8 mouse cellular contexts compared by ENCODE assay signal in genomic region chr10:81232580-81233225, GRCm38 (mm10). TPM values are rescaled to one million over a fixed set of nuclear protein-coding genes. Genes with fewer than 3 reads are reported as not detected.
A peak's percentile ranks its signal among the peaks of the same experiment; 100 is the strongest.
DNase-seq lines count a peak whose midpoint lies in the region; ATAC-seq lines count a peak whose summit lies in the region.

Zfr2 (plus strand) TSS chr10:81233155.

- peaks cover 39% of the 10 kb centered on the region for H3K4me1 ChIP-seq in hindbrain, embryonic 14.5 days (replicated peaks; ENCODE audit: control insufficient read depth, insufficient read depth, low read length)

- peak; percentile 82 for ATAC-seq in hindbrain, embryonic 14.5 days (ENCODE audit: low FRiP score)

- no peaks in the 10 kb centered on the region for H3K27me3 ChIP-seq in hindbrain, embryonic 14.5 days (ENCODE audit: control insufficient read depth, insufficient read depth, low read length)

- H3K4me3 ChIP-seq in hindbrain, embryonic 14.5 days (replicated peaks; ENCODE audit: low read length), result peak within 1 kb of the TSS; percentile 68

- peak within 1 kb of the TSS; percentile 73 for H3K9ac ChIP-seq in hindbrain, embryonic 14.5 days

- no peak within 1 kb of the TSS for H3K27ac ChIP-seq in hindbrain, embryonic 14.5 days

- peak within 1 kb of the TSS; percentile 76 for H3K4me2 ChIP-seq in hindbrain, embryonic 14.5 days (replicated peaks)

- H3K36me3 ChIP-seq in hindbrain, embryonic 14.5 days (replicated peaks; ENCODE audit: control insufficient read depth, insufficient read depth), result no peaks in the 10 kb centered on the region; the same call in 1 of the 2 replicates

- no peaks in the 10 kb centered on the region for H3K9me3 ChIP-seq in hindbrain, embryonic 14.5 days (ENCODE audit: control insufficient read depth, low read length)

- WGBS in hindbrain, embryonic 14.5 days, result 9% methylated on average over 28 of the region's 29 CpGs

- peak; percentile 91 for DNase-seq in R1 (ENCODE audit: low read depth, low spot score)
- peak; percentile 96 to 99 for DNase-seq in cerebellum, postnatal 25 days
- DNase-seq in frontal cortex, postnatal 25 days (ENCODE audit: low spot score in 2 of 2), result peak; percentile 86 to 93
- peak; percentile 81 for DNase-seq in hindbrain, embryonic 14.5 days (ENCODE audit: low spot score)
- DNase-seq in layer of hippocampus, postnatal 36 days, result peak; percentile 91
- DNase-seq in lung, postnatal 36 days, result peak; percentile 94
- peak; percentile 89 for DNase-seq in retina, postnatal 1 day
- peak; percentile 88 to 93 for DNase-seq in urinary bladder, adult 18-20 months (ENCODE audit: low spot score in 2 of 2)

RNA-seq across cellular contexts. Expression of gene Zfr2, which starts in this region (rescaled TPM):
- 24.2 and 25.4 TPM in 2 replicates for polyA plus RNA-seq in hindbrain, embryonic 14.5 days (2014; fragmentation: Nextera tagmentation; extraction: Ambion mirVana)
- 10 to 100 TPM; 65.7 to 70.0 TPM for total RNA-seq in layer of hippocampus, postnatal 36 days (2021)
